Mouse (Mus musculus) intestine, postnatal 0 days (tissue): Measurements from ENCODE around the gene Atp5g1. TPM values are rescaled to one million over a fixed set of nuclear protein-coding genes. Genes with fewer than 3 reads are reported as not detected.
A peak's percentile ranks its signal among the peaks of the same experiment; 100 is the strongest.
"Not testable (repeated sequence)": the region's sequence is repeated elsewhere in the genome, so short reads cannot be mapped to it uniquely, and the experiment has no call there.

Experiments used
- ATAC-seq: fragments of 200-750 bp; cut with Nextera tagmentation; 2 replicates; pipeline ENCODE4 v1.8.0; 2017; ENCODE audit warnings: mild to moderate bottlenecking, moderate TSS enrichment, moderate library complexity
- H3K27ac ChIP-seq: fragments of 300-500 bp; sonication (generic); 2 replicates; pipeline ENCODE4 v1.5.1; 2014; ENCODE audit warnings: mild to moderate bottlenecking, low read depth, low read length, moderate library complexity
- H3K27me3 ChIP-seq: fragments of 300-500 bp; sonication (generic); replicated peaks from 2 replicates; pipeline ENCODE4 v1.6.1; 2014; ENCODE audit warnings: low read length, mixed read lengths; ENCODE audit not compliant: control insufficient read depth, insufficient read depth
- H3K36me3 ChIP-seq: fragments of 300-500 bp; sonication (generic); 2 replicates; pipeline ENCODE4 v1.6.1; 2014; ENCODE audit warnings: mild to moderate bottlenecking, moderate library complexity; ENCODE audit not compliant: control insufficient read depth, insufficient read depth
- H3K4me1 ChIP-seq: fragments of 300-500 bp; sonication (generic); replicated peaks from 2 replicates; pipeline ENCODE4 v1.6.1; 2014; ENCODE audit warnings: antibody characterized with exemption, low read length, mixed read lengths; ENCODE audit not compliant: control insufficient read depth, insufficient read depth
- H3K4me2 ChIP-seq: fragments of 300-500 bp; sonication (generic); replicated peaks from 2 replicates; pipeline ENCODE4 v1.6.1; 2014; ENCODE audit warnings: low read depth, mild to moderate bottlenecking, moderate library complexity
- H3K4me3 ChIP-seq: fragments of 300-500 bp; sonication (generic); 2 replicates; pipeline ENCODE4 v1.5.1; 2014; ENCODE audit warnings: low read depth, low read length
- H3K9ac ChIP-seq: fragments of 300-500 bp; sonication (generic); 2 replicates; pipeline ENCODE4 v1.6.1; 2014; ENCODE audit warnings: mild to moderate bottlenecking, low read depth, low read length
- H3K9me3 ChIP-seq: fragments of 300-500 bp; sonication (generic); 2 replicates; pipeline ENCODE4 v1.6.1; 2016; ENCODE audit warnings: mixed run types; ENCODE audit not compliant: control insufficient read depth
- CTCF ChIP-seq: sonication (generic); IDR thresholded peaks from 2 replicates; pipeline ENCODE4 v1.5.1; 2016; ENCODE audit warnings: low read depth, mild to moderate bottlenecking, control low read depth, antibody characterized with exemption, moderate library complexity
- WGBS: fragments of 180-500 bp; shearing (Covaris S2); extraction: QIAGEN DNeasy Blood & Tissue Kit; methylation state at CpG from one replicate; pipeline ENCODE4 v1.1.7; 2014; 5-methylcytosine and 5-hydroxymethylcytosine counted together
- polyA plus RNA-seq: library from polyadenylated mRNA; unstranded; fragments of >200 nt; fragmentation: Nextera tagmentation; extraction: Ambion mirVana; gene quantifications from 2 replicates; pipeline ENCODE4 v1.2.1, GENCODE M21; 2015

The Atp5g1 gene
- 1,112 and 1,236 TPM in 2 replicates for polyA plus RNA-seq

DNA sequence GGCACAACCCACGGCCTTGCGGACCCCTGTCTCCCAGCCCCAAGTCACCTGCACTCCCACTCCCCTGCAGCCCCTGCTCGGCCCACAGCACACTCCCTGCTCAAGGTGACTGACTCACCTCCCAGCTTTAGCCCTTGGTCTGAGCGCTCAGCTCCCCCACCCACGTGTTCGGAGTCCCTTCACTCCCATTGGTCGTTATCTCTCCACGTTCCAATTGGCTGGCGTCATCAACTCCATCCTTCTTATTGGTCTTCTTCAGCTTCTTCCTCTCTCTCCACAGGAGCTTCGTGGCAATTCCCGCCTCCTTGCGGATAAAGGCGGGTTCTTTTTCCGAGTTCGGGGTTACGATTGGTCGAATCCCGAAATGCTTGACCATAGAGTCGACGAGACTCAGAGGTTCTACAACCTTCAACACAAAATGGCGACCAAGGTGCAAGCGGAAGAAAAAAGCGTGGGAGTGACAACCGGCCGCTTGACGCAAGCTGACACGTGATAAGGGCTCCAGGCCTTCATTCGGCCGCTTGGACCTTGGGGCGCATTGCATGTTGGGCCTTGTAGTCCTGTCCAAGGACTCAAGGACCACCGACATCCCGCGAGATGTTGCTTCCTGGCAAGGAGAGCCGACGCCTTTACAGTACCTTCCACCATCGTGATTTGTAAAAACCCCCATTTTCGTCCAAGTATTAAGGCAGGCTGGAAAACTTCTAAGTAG is at the start of gene Atp5g1:
Gene Atp5g1 (minus strand): TSS at position 162 of the 712 bp plus-strand sequence.
- peak within 1 kb of the TSS; percentile 74 for H3K27ac ChIP-seq
- no peaks in the 10 kb centered on the region for H3K9me3 ChIP-seq
- peak within 1 kb of the TSS; percentile 85 for H3K4me2 ChIP-seq
- no peaks in the 10 kb centered on the region for H3K4me1 ChIP-seq
- peak; percentile 97 for ATAC-seq
- TF ChIP-seq CTCF = peak; percentile 18; the same call in 1 of the 2 replicates
- WGBS = under 1% methylated on average over 37 of the region's 37 CpGs
- no peaks in the 10 kb centered on the region for H3K27me3 ChIP-seq
- H3K4me3 ChIP-seq = peak within 1 kb of the TSS; percentile 62
- peak within 1 kb of the TSS; percentile 60 for H3K9ac ChIP-seq
- H3K36me3 ChIP-seq = peaks cover 7% of the 10 kb centered on the region; the same call in 1 of the 2 replicates

DNA sequence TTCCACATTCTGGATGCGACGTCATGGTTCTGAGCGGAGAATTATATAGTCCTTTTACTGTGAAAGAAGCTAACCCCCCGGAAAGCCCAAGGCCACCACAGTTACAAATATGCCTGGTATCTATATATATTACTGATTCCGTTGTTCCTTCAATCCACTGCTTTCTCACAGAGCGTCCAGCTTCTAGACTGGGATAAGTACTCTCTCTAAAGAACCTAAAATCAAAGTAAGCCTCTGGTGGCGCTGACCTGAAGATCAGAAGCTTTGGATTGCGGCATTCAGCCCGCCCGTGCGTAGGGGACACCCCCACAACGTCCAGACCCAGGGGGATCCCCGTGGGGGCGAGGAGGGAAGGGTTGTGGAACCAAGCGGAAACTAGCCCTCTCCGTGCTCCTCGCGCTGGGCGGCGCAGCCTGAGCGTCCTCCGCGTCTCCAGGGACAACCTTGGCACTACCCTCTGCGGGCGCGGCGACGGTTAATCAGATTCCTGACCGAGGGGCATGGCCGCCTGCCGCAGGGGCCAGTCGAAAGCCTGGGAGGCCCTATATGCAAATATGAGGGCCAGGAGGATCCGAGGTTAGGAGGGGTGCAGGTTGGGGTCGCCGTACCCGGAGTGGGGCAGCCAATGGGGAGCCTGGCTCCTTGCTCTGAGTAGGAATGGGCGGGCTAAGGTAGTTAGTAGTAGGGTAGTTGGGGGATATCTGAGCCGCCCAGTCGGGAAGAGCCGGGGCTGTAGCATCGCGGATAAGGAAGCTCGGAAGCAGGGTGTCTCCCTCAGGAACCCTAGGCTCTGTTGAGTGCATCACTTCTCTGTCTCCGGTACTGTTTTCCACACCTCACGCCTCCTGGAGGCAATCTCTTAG is 48.8 kb upstream of the Atp5g1 start:
- ATAC-seq = no peak
- Histone ChIP-seq H3K27me3 (peaks cover 31% of the 10 kb centered on the region; the same call in 1 of the 2 replicates), H3K27ac (no peak overlapping the region), H3K9me3 (no peaks in the 10 kb centered on the region), H3K36me3 (no peaks in the 10 kb centered on the region), H3K4me1 (no peaks in the 10 kb centered on the region; the same call in 1 of the 2 replicates), H3K4me3 (peak overlapping the region; percentile 37), H3K9ac (peak overlapping the region; percentile 17; the same call in 1 of the 2 replicates), H3K4me2 (peak overlapping the region; percentile 74)
- no peak for TF ChIP-seq CTCF
- WGBS = 2% methylated on average over 45 of the region's 45 CpGs

DNA sequence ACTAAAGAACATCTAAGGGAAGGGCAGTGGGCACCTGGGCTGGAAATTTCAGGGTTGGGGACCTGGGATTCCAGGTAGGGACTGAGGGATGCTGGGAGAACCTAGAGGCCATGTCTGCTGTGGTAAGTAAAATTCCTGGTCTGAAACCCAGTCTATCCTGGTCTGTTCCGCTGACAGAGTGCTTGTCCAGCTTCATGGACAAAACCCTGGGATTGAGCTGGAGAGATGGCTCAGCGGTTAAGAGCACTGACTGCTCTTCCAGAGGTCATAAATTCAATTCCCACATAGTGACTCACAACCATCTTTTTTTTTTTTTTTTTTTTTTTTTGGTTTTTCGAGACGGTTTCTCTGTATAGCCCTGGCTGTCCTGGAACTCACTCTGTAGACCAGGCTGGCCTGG is 47.3 kb upstream of the Atp5g1 start:
- H3K4me1 ChIP-seq, H3K4me2 ChIP-seq, H3K27ac ChIP-seq, H3K4me3 ChIP-seq, H3K9me3 ChIP-seq, H3K36me3 ChIP-seq, ATAC-seq, H3K9ac ChIP-seq: not testable (repeated sequence)
- peaks cover 31% of the 10 kb centered on the region; the same call in 1 of the 2 replicates for H3K27me3 ChIP-seq
- 65% methylated on average over 4 of the region's 4 CpGs for WGBS

DNA sequence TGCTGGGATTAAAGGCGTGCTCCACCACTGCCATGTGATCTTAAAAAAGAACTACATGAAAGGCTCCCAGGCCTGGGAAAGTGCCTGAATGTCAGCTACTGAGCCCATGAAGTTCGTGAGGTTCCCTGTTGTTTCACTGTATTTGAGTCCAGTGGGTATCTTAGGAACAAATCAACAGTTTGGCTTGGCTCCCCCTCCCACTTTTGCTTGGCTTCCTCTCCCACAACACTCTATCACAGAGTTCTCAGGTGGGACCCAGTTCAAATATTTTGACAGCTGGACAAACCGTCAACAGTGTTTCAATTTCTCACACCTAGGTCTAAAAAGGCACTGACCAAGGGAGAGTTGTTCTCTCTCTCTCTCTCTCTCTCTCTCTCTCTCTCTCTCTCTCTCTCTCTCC is 43.9 kb upstream of the Atp5g1 start:
- WGBS = 72% methylated on average over 3 of the region's 3 CpGs
- Histone ChIP-seq H3K27ac (no peak overlapping the region), H3K36me3 (no peaks in the 10 kb centered on the region), H3K4me3 (no peak overlapping the region), H3K9ac (no peak overlapping the region), H3K4me1 (no peaks in the 10 kb centered on the region; the same call in 1 of the 2 replicates), H3K27me3 (peaks cover 11% of the 10 kb centered on the region; the same call in 1 of the 2 replicates), H3K9me3 (no peaks in the 10 kb centered on the region), H3K4me2 (no peak overlapping the region)
- TF ChIP-seq CTCF = no peak
- no peak for ATAC-seq

DNA sequence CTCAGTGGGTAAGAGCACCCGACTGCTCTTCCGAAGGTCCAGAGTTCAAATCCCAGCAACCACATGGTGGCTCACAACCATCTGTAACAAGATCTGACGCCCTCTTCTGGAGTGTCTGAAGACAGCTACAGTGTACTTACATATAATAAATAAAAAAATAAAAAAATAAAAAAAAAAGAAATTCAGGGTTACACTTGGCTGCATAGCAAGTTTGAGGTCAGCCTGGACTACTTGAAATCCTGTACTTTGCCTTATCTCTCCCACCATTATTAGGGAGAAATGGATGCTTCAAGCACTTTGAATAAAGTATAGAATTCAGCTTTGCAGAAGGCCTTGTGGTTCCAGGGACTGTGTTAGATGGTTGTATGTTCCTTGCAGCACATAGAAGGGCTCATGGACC is 41.5 kb upstream of the Atp5g1 start:
- not testable (repeated sequence) for H3K27ac ChIP-seq, H3K4me1 ChIP-seq, H3K27me3 ChIP-seq, H3K9me3 ChIP-seq, H3K4me3 ChIP-seq, H3K36me3 ChIP-seq, H3K4me2 ChIP-seq, H3K9ac ChIP-seq, ATAC-seq
- WGBS = 62% methylated on average over 3 of the region's 3 CpGs

DNA sequence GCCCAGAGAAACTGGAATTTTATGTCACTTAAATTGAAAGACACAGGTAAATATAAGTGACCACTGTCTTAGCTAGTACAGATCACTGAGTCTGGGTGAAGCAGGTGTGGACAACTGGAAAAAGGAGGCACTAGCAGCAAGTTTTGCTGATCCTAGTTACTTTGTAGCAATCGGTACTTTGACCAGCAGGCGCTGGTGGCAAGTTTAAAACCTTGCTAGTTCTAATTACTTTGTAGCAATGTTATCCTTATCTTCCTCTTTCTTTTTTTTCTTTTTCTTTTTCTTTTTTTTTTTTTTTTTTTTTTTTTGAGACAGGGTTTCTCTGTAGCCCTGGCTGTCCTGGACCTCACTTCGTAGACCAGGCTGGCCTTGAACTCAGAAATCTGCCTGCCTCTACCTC is 40.6 kb upstream of the Atp5g1 start:
- H3K4me2 ChIP-seq = no peak overlapping the region
- no peaks in the 10 kb centered on the region for H3K27me3 ChIP-seq
- H3K27ac ChIP-seq = no peak overlapping the region
- H3K4me3 ChIP-seq = no peak overlapping the region
- no peak for ATAC-seq
- no peaks in the 10 kb centered on the region for H3K36me3 ChIP-seq
- H3K4me1 ChIP-seq = no peaks in the 10 kb centered on the region
- no peaks in the 10 kb centered on the region for H3K9me3 ChIP-seq
- no peak for TF ChIP-seq CTCF
- WGBS = 56% methylated on average over 3 of the region's 3 CpGs
- H3K9ac ChIP-seq = no peak overlapping the region
